Mouse (Mus musculus): ENCODE data around the gene Ctf1. TPM values are rescaled to one million over a fixed set of nuclear protein-coding genes. Genes with fewer than 3 reads are reported as not detected.

The Ctf1 gene
- polyA plus RNA-seq, 1 experiment from 2014 or later = 14.0 TPM

- H3K9ac ChIP-seq (replicated peaks; ENCODE audit: low read length) = no peak overlapping the region
- WGBS = 87% methylated on average over 27 of the region's 28 CpGs
- H3K27ac ChIP-seq (ENCODE audit: low read length) = no peak overlapping the region
- peaks cover 19% of the 10 kb centered on the region for H3K4me1 ChIP-seq (ENCODE audit: insufficient read depth, low read length)
- H3K36me3 ChIP-seq (ENCODE audit: insufficient read depth, low read length) = peaks cover 52% of the 10 kb centered on the region
- 0 out of 2 replicates have a peak overlapping the region, but pooled peaks have one; percentile 76 for H3K4me2 ChIP-seq (replicated peaks; ENCODE audit: low read depth, low read length)
- 0 out of 2 replicates have a peak overlapping the region, but pooled peaks have one; percentile 84 for H3K4me3 ChIP-seq (ENCODE audit: low read length)
- H3K9me3 ChIP-seq (ENCODE audit: low read length) = no peaks in the 10 kb centered on the region
- no peaks in the 10 kb centered on the region for H3K27me3 ChIP-seq (ENCODE audit: insufficient read depth, low read length)
- ATAC-seq (ENCODE audit: low FRiP score, low TSS enrichment) = no peak
Measured at GRCm38 (mm10) chr7:127748235-127748560, 35.7 kb downstream of the Ctf1 start.

GRCm38 (mm10) chr7:127750131-127751127 lies 37.9 kb downstream of the Ctf1 start:
- Histone ChIP-seq H3K4me2 (replicated peaks; ENCODE audit: low read depth, low read length) (no peak overlapping the region), H3K27me3 (ENCODE audit: insufficient read depth, low read length) (no peaks in the 10 kb centered on the region), H3K27ac (ENCODE audit: low read length) (no peak overlapping the region), H3K9ac (replicated peaks; ENCODE audit: low read length) (no peak overlapping the region), H3K36me3 (ENCODE audit: insufficient read depth, low read length) (peaks cover 66% of the 10 kb centered on the region), H3K9me3 (ENCODE audit: low read length) (no peaks in the 10 kb centered on the region), H3K4me1 (ENCODE audit: insufficient read depth, low read length) (peaks cover 14% of the 10 kb centered on the region), H3K4me3 (ENCODE audit: low read length) (no peak overlapping the region)
- no peak for ATAC-seq (ENCODE audit: low FRiP score, low TSS enrichment)
- 89% methylated on average over 19 of the region's 19 CpGs for WGBS

- H3K4me2 ChIP-seq (replicated peaks; ENCODE audit: low read depth, low read length) = no peak overlapping the region
- H3K36me3 ChIP-seq (ENCODE audit: insufficient read depth, low read length) = peaks cover 73% of the 10 kb centered on the region
- no peak overlapping the region for H3K4me3 ChIP-seq (ENCODE audit: low read length)
- ATAC-seq (ENCODE audit: low FRiP score, low TSS enrichment) = no peak
- H3K27me3 ChIP-seq (ENCODE audit: insufficient read depth, low read length) = no peaks in the 10 kb centered on the region
- H3K9me3 ChIP-seq (ENCODE audit: low read length) = no peaks in the 10 kb centered on the region
- peaks cover 17% of the 10 kb centered on the region for H3K4me1 ChIP-seq (ENCODE audit: insufficient read depth, low read length)
- no peak overlapping the region for H3K27ac ChIP-seq (ENCODE audit: low read length)
- WGBS = 93% methylated on average over 5 of the region's 5 CpGs
- H3K9ac ChIP-seq (replicated peaks; ENCODE audit: low read length) = no peak overlapping the region
Measured at GRCm38 (mm10) chr7:127751619-127752018, 39.1 kb downstream of the Ctf1 start.

GRCm38 (mm10) chr7:127752069-127752468 lies 39.5 kb downstream of the Ctf1 start:
- H3K27ac ChIP-seq (ENCODE audit: low read length) = no peak overlapping the region
- H3K4me2 ChIP-seq (replicated peaks; ENCODE audit: low read depth, low read length) = no peak overlapping the region
- no peak for ATAC-seq (ENCODE audit: low FRiP score, low TSS enrichment)
- 90% methylated on average over 27 of the region's 27 CpGs for WGBS
- peaks cover 18% of the 10 kb centered on the region for H3K4me1 ChIP-seq (ENCODE audit: insufficient read depth, low read length)
- no peak overlapping the region for H3K9ac ChIP-seq (replicated peaks; ENCODE audit: low read length)
- H3K4me3 ChIP-seq (ENCODE audit: low read length) = no peak overlapping the region
- H3K36me3 ChIP-seq (ENCODE audit: insufficient read depth, low read length) = peaks cover 77% of the 10 kb centered on the region
- H3K9me3 ChIP-seq (ENCODE audit: low read length) = no peaks in the 10 kb centered on the region
- no peaks in the 10 kb centered on the region for H3K27me3 ChIP-seq (ENCODE audit: insufficient read depth, low read length)

- H3K27me3 ChIP-seq (ENCODE audit: insufficient read depth, low read length) = no peaks in the 10 kb centered on the region
- 59% methylated on average over 5 of the region's 5 CpGs for WGBS
Measured at GRCm38 (mm10) chr7:127753158-127753557, 40.6 kb downstream of the Ctf1 start.

GRCm38 (mm10) chr7:127753741-127754140 lies 41.2 kb downstream of the Ctf1 start:
- Histone ChIP-seq H3K27me3 (ENCODE audit: insufficient read depth, low read length) (no peaks in the 10 kb centered on the region), H3K4me3 (ENCODE audit: low read length) (no peak overlapping the region), H3K4me2 (replicated peaks; ENCODE audit: low read depth, low read length) (no peak overlapping the region), H3K36me3 (ENCODE audit: insufficient read depth, low read length) (peaks cover 83% of the 10 kb centered on the region), H3K4me1 (ENCODE audit: insufficient read depth, low read length) (peaks cover 10% of the 10 kb centered on the region; the same call in 1 of the 2 replicates), H3K9me3 (ENCODE audit: low read length) (no peaks in the 10 kb centered on the region), H3K9ac (replicated peaks; ENCODE audit: low read length) (no peak overlapping the region), H3K27ac (ENCODE audit: low read length) (no peak overlapping the region)
- no peak for ATAC-seq (ENCODE audit: low FRiP score, low TSS enrichment)
- WGBS = 87% methylated on average over 7 of the region's 7 CpGs

More at GRCm38 (mm10) chr7:127753158-127753557, 40.6 kb downstream of the Ctf1 start:
- Histone ChIP-seq H3K4me1 (ENCODE audit: insufficient read depth, low read length) (peaks cover 10% of the 10 kb centered on the region; the same call in 1 of the 2 replicates), H3K4me3 (ENCODE audit: low read length) (no peak overlapping the region), H3K36me3 (ENCODE audit: insufficient read depth, low read length) (peaks cover 84% of the 10 kb centered on the region), H3K27ac (ENCODE audit: low read length) (no peak overlapping the region), H3K9ac (replicated peaks; ENCODE audit: low read length) (no peak overlapping the region), H3K9me3 (ENCODE audit: low read length) (no peaks in the 10 kb centered on the region), H3K4me2 (replicated peaks; ENCODE audit: low read depth, low read length) (no peak overlapping the region)
- ATAC-seq (ENCODE audit: low FRiP score, low TSS enrichment) = no peak

- Histone ChIP-seq H3K27ac (ENCODE audit: low read length) (0 out of 2 replicates have a peak overlapping the region, but pooled peaks have one; percentile 9), H3K36me3 (ENCODE audit: insufficient read depth, low read length) (peaks cover 53% of the 10 kb centered on the region), H3K27me3 (ENCODE audit: insufficient read depth, low read length) (no peaks in the 10 kb centered on the region), H3K9ac (replicated peaks; ENCODE audit: low read length) (no peak overlapping the region), H3K4me3 (ENCODE audit: low read length) (no peak overlapping the region), H3K9me3 (ENCODE audit: low read length) (no peaks in the 10 kb centered on the region), H3K4me1 (ENCODE audit: insufficient read depth, low read length) (0 out of 2 replicates have a peak, but pooled peaks cover 4% of the 10 kb centered on the region), H3K4me2 (replicated peaks; ENCODE audit: low read depth, low read length) (no peak overlapping the region)
- no peak for ATAC-seq (ENCODE audit: low FRiP score, low TSS enrichment)
- 61% methylated on average over 6 of the region's 6 CpGs for WGBS
Measured at GRCm38 (mm10) chr7:127759716-127760115, 47.2 kb downstream of the Ctf1 start.

- H3K4me2 ChIP-seq (replicated peaks; ENCODE audit: low read depth, low read length) = no peak overlapping the region
- ATAC-seq (ENCODE audit: low FRiP score, low TSS enrichment) = no peak
- no peak overlapping the region for H3K4me3 ChIP-seq (ENCODE audit: low read length)
- no peaks in the 10 kb centered on the region for H3K27me3 ChIP-seq (ENCODE audit: insufficient read depth, low read length)
- H3K9ac ChIP-seq (replicated peaks; ENCODE audit: low read length) = 0 out of 2 replicates have a peak overlapping the region, but pooled peaks have one; percentile 7
- no peaks in the 10 kb centered on the region for H3K9me3 ChIP-seq (ENCODE audit: low read length)
- H3K36me3 ChIP-seq (ENCODE audit: insufficient read depth, low read length) = peaks cover 54% of the 10 kb centered on the region
- H3K27ac ChIP-seq (ENCODE audit: low read length) = no peak overlapping the region
- H3K4me1 ChIP-seq (ENCODE audit: insufficient read depth, low read length) = 0 out of 2 replicates have a peak, but pooled peaks cover 4% of the 10 kb centered on the region
- 72% methylated on average over 3 of the region's 3 CpGs for WGBS
Measured at GRCm38 (mm10) chr7:127760478-127760877, 47.9 kb downstream of the Ctf1 start.

GRCm38 (mm10) chr7:127761026-127761425 lies 48.5 kb downstream of the Ctf1 start:
- Histone ChIP-seq H3K9ac (replicated peaks; ENCODE audit: low read length) (no peak overlapping the region), H3K36me3 (ENCODE audit: insufficient read depth, low read length) (peaks cover 56% of the 10 kb centered on the region)

GRCm38 (mm10) chr7:127763642-127764041 lies 51.1 kb downstream of the Ctf1 start:
- Histone ChIP-seq H3K4me2 (replicated peaks; ENCODE audit: low read depth, low read length) (no peak overlapping the region), H3K4me1 (ENCODE audit: insufficient read depth, low read length) (peaks cover 3% of the 10 kb centered on the region; the same call in 1 of the 2 replicates), H3K9ac (replicated peaks; ENCODE audit: low read length) (no peak overlapping the region), H3K27me3 (ENCODE audit: insufficient read depth, low read length) (no peaks in the 10 kb centered on the region), H3K4me3 (ENCODE audit: low read length) (no peak overlapping the region), H3K36me3 (ENCODE audit: insufficient read depth, low read length) (peaks cover 52% of the 10 kb centered on the region), H3K9me3 (ENCODE audit: low read length) (no peaks in the 10 kb centered on the region), H3K27ac (ENCODE audit: low read length) (no peak overlapping the region)
- 94% methylated on average over 4 of the region's 4 CpGs for WGBS
- ATAC-seq (ENCODE audit: low FRiP score, low TSS enrichment) = no peak

More at GRCm38 (mm10) chr7:127761026-127761425, 48.5 kb downstream of the Ctf1 start:
- WGBS = 29% methylated on average over 7 of the region's 7 CpGs
- no peaks in the 10 kb centered on the region for H3K9me3 ChIP-seq (ENCODE audit: low read length)
- H3K4me2 ChIP-seq (replicated peaks; ENCODE audit: low read depth, low read length) = no peak overlapping the region
- ATAC-seq (ENCODE audit: low FRiP score, low TSS enrichment) = peak; percentile 64
- 0 out of 2 replicates have a peak, but pooled peaks cover 4% of the 10 kb centered on the region for H3K4me1 ChIP-seq (ENCODE audit: insufficient read depth, low read length)
- no peaks in the 10 kb centered on the region for H3K27me3 ChIP-seq (ENCODE audit: insufficient read depth, low read length)
- no peak overlapping the region for H3K27ac ChIP-seq (ENCODE audit: low read length)
- H3K4me3 ChIP-seq (ENCODE audit: low read length) = no peak overlapping the region

All from kidney, embryonic 16.5 days (tissue).